Mouse (Mus musculus) E14TG2a.4 (cell line): Measurements from ENCODE around the gene Tenm4.

ENCODE experiments used
- CTCF ChIP-seq: conservative IDR thresholded peaks from 2 replicates; pipeline ENCODE4 v1.5.1; 2014; ENCODE audit warnings: low read length
- NANOG ChIP-seq: IDR thresholded peaks from 2 replicates; pipeline ENCODE4 v1.6.1; 2014; ENCODE audit warnings: borderline replicate concordance, low read length, mixed read lengths

DNA sequence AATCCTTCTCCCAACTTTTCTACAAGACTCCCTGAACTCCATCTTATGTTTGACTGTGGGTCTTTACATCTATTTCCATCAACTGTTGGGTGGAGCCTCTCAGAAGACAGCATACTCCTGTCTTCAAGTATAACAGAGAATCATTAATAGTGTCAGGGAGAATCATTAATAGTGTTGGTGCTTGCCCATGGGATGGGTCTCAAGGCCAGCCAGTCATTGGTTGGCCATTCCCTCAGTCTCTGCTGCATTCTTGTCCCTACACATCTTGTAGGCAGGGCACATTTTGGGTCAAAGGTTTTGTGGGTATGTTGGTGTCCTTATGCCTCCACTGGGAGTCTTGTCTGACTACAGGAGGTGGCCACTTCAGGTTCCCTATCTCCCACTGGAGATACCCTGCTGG is 91.1 kb downstream of the Tenm4 start:
- TF ChIP-seq CTCF (no peak), NANOG (no peak)
